Mouse (Mus musculus) left cerebral cortex, postnatal 10 days (tissue): ENCODE measurements around the gene Nvl. TPM values are rescaled to one million over a fixed set of nuclear protein-coding genes. Genes with fewer than 3 reads are reported as not detected.

ENCODE experiments used
- DNase-seq, 2 experiments: peaks; one replicate each; pipeline ENCODE4 v3.0.0; 2021 to 2022; ENCODE audit warnings: low spot score in 2 of 2, mixed read lengths in 1 of 2; ENCODE audit errors: extremely low spot score in 1 of 2
- intact Hi-C: fragments of 180-260 bp; cut with DNase I; formaldehyde crosslinking; loops from one replicate; pipeline ENCODE4 v1.15.1; 2025
- total RNA-seq, 2 experiments: library from RNA; stranded (reverse); gene quantifications; 2 replicates each; pipeline ENCODE4 v1.2.3; 2021

Gene Nvl
- total RNA-seq, 2 experiments from 2014 or later = 30.4 to 30.5 TPM

DNA sequence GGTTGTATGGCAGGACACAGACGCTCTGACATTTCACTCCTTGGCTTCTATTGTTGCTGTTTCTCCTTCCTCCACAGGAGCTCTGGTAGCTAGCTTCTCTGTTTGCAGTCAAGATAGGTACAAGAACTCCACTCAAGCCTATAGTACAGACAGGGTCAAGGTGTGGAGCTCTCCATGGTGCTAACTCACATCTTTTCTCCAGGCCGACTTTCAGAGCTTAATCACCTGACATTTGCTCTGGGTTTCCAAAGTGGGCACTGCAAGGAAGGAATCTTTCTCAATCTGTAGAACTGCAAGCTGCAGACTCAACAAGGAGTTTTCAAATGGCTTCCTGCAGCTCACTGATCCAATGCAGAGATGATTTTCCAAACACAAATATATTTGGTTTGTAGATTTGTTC, 60.0 kb downstream of the Nvl start:
- no peak for DNase-seq
- intact Hi-C loops = no loop called here

DNA sequence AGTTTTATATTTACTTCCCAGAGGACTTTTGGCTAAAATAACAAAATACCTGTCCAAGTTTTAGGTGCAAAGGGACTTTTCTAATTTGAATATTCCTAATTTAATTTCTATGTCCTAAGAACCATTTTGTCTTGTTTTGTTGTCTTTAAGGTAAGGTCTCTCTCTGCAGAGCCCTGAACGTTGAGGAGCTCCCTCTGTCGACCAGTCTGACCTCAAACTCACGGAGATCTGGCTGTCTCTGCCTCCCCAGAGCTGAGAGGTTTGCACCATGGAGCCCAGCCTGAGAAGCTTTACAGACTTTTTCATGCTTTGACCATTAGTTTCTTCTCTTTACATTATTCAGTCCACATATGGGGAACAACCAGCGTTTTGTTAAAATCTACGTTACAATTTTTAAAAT, 70.9 kb downstream of the Nvl start:
- intact Hi-C loops = no loop called here
- no peak for DNase-seq

GRCm38 (mm10) chr1:181069671-181070070, 74.3 kb downstream of the Nvl start:
- no peak for DNase-seq
- intact Hi-C loops = no loop called here

- intact Hi-C loops = no loop called here
- DNase-seq = no peak
These were observed 75.7 kb downstream of the Nvl start for GRCm38 (mm10) chr1:181068344-181068743.

GRCm38 (mm10) chr1:181064648-181065047, 79.4 kb downstream of the Nvl start:
- DNase-seq = no peak
- intact Hi-C loops = no loop called here

- intact Hi-C loops = no loop called here
These were observed 80.0 kb downstream of the Nvl start for GRCm38 (mm10) chr1:181063991-181064390.

GRCm38 (mm10) chr1:181061784-181062485, 82.1 kb downstream of the Nvl start:
- no peak for DNase-seq
- intact Hi-C loops = no loop called here

More at GRCm38 (mm10) chr1:181063991-181064390, 80.0 kb downstream of the Nvl start:
- no peak for DNase-seq

GRCm38 (mm10) chr1:181052898-181053297, 91.1 kb downstream of the Nvl start:
- no peak for DNase-seq
- intact Hi-C loops = no loop called here

GRCm38 (mm10) chr1:181050937-181051336, 93.1 kb downstream of the Nvl start, which contains the start of gene 9130409I23Rik:
9130409I23Rik (plus strand) TSS chr1:181051237.
- no peak for DNase-seq
- intact Hi-C loops = no loop called here

- intact Hi-C loops = no loop called here
- DNase-seq = no peak
These were observed 94.6 kb downstream of the Nvl start for GRCm38 (mm10) chr1:181049328-181049842.

DNA sequence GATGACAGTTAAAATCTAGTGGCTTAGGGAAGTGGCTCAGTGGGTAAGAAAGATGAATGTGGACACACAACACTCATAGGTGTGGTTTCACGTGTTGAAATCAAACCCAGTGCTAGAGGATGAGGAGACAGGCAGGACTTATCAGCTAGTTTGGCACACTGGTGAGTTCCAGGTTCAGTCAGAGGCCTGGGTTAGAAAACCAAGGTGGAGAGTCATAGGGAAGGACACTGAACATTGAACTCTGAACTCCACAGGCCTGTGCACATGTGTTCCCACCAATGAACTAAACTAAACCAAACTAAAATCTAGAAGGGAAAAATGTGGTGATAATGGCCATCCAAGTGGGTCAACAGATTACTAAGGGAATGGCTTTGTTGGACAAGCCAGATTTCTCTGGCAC, 96.5 kb downstream of the Nvl start:
- DNase-seq = no peak
- intact Hi-C loops = no loop called here

- intact Hi-C loops = loop anchor here (5.0 kb wide), 1 partner anchor 47 kb away; no protein-coding TSS in a partner anchor
These were observed 104.4 kb downstream of the Nvl start for GRCm38 (mm10) chr1:181039652-181040051.

DNA sequence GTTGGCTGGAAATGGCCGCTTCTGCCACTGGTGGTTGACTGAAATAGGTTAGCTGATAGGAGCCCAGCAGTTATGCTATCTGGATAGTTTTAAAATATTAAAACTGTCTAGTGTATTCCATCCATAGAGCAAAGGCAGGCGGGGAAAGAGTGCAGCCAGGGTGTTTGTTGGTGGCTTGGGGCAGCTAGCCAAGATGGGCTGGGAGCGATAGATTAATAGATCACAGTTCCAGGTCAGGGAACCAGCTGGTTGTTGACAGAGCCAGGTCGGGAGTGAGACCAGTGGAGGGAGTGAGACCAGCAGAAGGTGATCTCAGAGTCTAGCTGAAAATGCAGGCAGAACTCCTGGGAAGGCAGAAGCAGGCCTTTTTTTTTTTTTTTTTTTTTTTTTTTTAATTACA, 106.4 kb downstream of the Nvl start:
- DNase-seq = no peak
- intact Hi-C loops = loop anchor here (5.0 kb wide), 1 partner anchor 45 kb away; no protein-coding TSS in a partner anchor

More at GRCm38 (mm10) chr1:181039652-181040051, 104.4 kb downstream of the Nvl start:
- no peak for DNase-seq

Other genes starting within 250 kb of the Nvl start
- 10 to 100 TPM; 25.3 to 27.8 TPM for gene Pycr2, start 239.9 kb downstream of the Nvl start, total RNA-seq
- 1 to 10 TPM; 1.5 to 2.6 TPM for gene Lefty1, start 209.2 kb downstream of the Nvl start, total RNA-seq
- gene Tmem63a, start 201.9 kb downstream of the Nvl start, total RNA-seq = 1 to 10 TPM; 4.2 to 5.3 TPM
- gene Ephx1, start 123.3 kb downstream of the Nvl start, total RNA-seq = 10 to 100 TPM; 12.3 to 12.7 TPM
- gene 9130409I23Rik, start 93.0 kb downstream of the Nvl start, total RNA-seq = not detected
- gene Cnih4, start 489 bp upstream of the Nvl start, total RNA-seq = 10 to 100 TPM; 20.4 to 22.2 TPM
- 100 to 1,000 TPM; 126 to 131 TPM for gene Wdr26, start 67.8 kb upstream of the Nvl start, total RNA-seq
- 10 to 100 TPM; 72.2 to 79.3 TPM for gene Cnih3, start 208.4 kb upstream of the Nvl start, total RNA-seq